Mouse (Mus musculus) lung, embryonic 16.5 days (tissue): ENCODE results near the gene Pik3c2g. TPM values are rescaled to one million over a fixed set of nuclear protein-coding genes. Genes with fewer than 3 reads are reported as not detected.

Experiments
- ATAC-seq: fragments of 200-750 bp; cut with Nextera tagmentation; 2 replicates; pipeline ENCODE4 v1.8.0; 2017; ENCODE audit warnings: low read depth, mild to moderate bottlenecking, moderate library complexity
- H3K27ac ChIP-seq: fragments of 300-500 bp; sonication (generic); 2 replicates; pipeline ENCODE4 v1.5.1; 2014; ENCODE audit warnings: mild to moderate bottlenecking, control low read depth, low read length
- H3K27me3 ChIP-seq: fragments of 300-500 bp; sonication (generic); 2 replicates; pipeline ENCODE4 v1.6.1; 2014; ENCODE audit warnings: low read depth, low read length, mixed read lengths; ENCODE audit not compliant: control insufficient read depth, insufficient read depth
- H3K36me3 ChIP-seq: fragments of 300-500 bp; sonication (generic); 2 replicates; pipeline ENCODE4 v1.6.1; 2014; ENCODE audit warnings: low read length; ENCODE audit not compliant: control insufficient read depth, insufficient read depth
- H3K4me1 ChIP-seq: fragments of 300-500 bp; sonication (generic); replicated peaks from 2 replicates; pipeline ENCODE4 v1.6.1; 2014; ENCODE audit warnings: low read length, mixed read lengths; ENCODE audit not compliant: control insufficient read depth, insufficient read depth
- H3K4me2 ChIP-seq: fragments of 300-500 bp; sonication (generic); 2 replicates; pipeline ENCODE4 v1.6.1; 2014; ENCODE audit warnings: low read depth, low read length, control low read depth
- H3K4me3 ChIP-seq: fragments of 300-500 bp; sonication (generic); 2 replicates; pipeline ENCODE4 v1.5.1; 2014; ENCODE audit warnings: mild to moderate bottlenecking, low read length, control low read depth
- H3K9ac ChIP-seq: fragments of 300-500 bp; sonication (generic); 2 replicates; pipeline ENCODE4 v1.6.1; 2014; ENCODE audit warnings: low read length, control low read depth
- H3K9me3 ChIP-seq: fragments of 300-500 bp; sonication (generic); 2 replicates; pipeline ENCODE4 v1.6.1; 2016; ENCODE audit warnings: low read length; ENCODE audit not compliant: control insufficient read depth
- whole genome bisulfite sequencing: fragments of 180-500 bp; shearing (Covaris S2); extraction: QIAGEN DNeasy Blood & Tissue Kit; methylation state at CpG from one replicate; pipeline ENCODE4 v1.1.7; 2014; 5-methylcytosine and 5-hydroxymethylcytosine counted together
- polyA plus RNA-seq: library from polyadenylated mRNA; unstranded; fragments of >200 nt; fragmentation: Nextera tagmentation; extraction: Ambion mirVana; gene quantifications from 2 replicates; pipeline ENCODE4 v1.2.1, GENCODE M21; 2015

Pik3c2g gene
- polyA plus RNA-seq, 1 experiment from 2014 or later: 2.7 TPM

DNA sequence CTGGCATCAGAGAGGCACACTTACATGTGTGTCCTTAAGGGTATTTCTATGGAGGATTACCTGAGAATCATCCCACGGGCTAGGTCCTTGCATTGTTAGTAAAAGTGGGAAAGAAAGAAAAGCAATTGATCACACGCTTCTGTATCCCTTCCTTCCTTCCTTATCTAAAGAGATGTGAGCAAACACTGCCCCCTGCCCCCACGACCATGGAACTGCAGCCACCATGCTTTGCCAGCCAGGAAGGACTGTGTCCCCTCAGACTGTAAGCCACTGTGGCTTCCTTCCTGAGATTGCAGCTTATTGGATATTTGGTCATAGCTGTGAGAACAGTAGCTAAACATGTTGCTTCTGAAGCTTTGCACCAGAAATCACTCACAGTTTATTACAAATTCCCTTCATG lies 418.2 kb downstream of the Pik3c2g start:
- ATAC-seq: no peak
- Histone ChIP-seq H3K9me3 (peaks cover 3% of the 10 kb centered on the region; the same call in 1 of the 2 replicates), H3K4me2 (no peak overlapping the region), H3K4me3 (no peak overlapping the region), H3K36me3 (no peaks in the 10 kb centered on the region), H3K9ac (no peak overlapping the region), H3K27me3 (no peaks in the 10 kb centered on the region), H3K4me1 (no peaks in the 10 kb centered on the region), H3K27ac (no peak overlapping the region)
- 78% methylated on average over 3 of the region's 3 CpGs for WGBS

Other genes with a start within 250 kb of the Pik3c2g start
- not detected in 2 replicates for gene Rergl, start 85.2 kb upstream of the Pik3c2g start, polyA plus RNA-seq